Comparison of ENCODE assay signal across 16 mouse cellular contexts in the genomic region with DNA sequence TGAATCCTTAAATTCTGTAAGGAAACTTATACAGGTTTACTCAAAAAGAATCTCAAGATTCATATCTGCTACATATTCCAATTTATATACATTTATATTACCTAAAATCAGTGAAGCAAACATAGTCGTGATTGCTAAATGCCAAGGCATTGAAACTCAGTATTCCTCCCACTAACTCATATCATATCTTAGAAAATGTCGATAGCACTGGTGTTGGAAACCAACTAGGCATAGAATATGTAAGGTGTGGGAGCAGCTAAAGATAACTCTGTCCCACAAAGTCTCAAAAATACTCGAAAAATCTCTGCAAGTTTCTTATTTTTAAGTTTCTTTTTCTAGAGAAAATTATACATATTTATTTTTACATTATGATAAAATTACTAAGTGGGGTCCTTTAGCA.
"Had no signal": no experiment of that assay in that cellular context is flagged by ENCODE, and none has a peak within 500 bp of the region (broad histone marks: within the 10 kb centered on the region; RNA-seq: fewer than 3 reads in every experiment).

No protein-coding gene starts in this region.

- DNase-seq: retina, postnatal 1 day; right cerebral cortex, adult 18-20 months; right cerebral cortex, postnatal 14 days; right cerebral cortex, postnatal 25 days; right cerebral cortex, postnatal 4 days; spleen, adult 18-20 months; thymus, adult 18-20 months; thymus, adult 2 months; thymus, postnatal 14 days; thymus, postnatal 25 days; thymus, postnatal 36 days; thymus, postnatal 4 days had no signal

- H3K27ac ChIP-seq: neural tube, embryonic 13.5 days; neural tube, embryonic 15.5 days; stomach, embryonic 15.5 days; stomach, postnatal 0 days had no signal

- H3K4me3 ChIP-seq: neural tube, embryonic 13.5 days; neural tube, embryonic 15.5 days; stomach, embryonic 15.5 days had no signal
